Mouse (Mus musculus) adrenal gland, postnatal 0 days (tissue): ENCODE results near the gene Gm15319. TPM values are rescaled to one million over a fixed set of nuclear protein-coding genes. Genes with fewer than 3 reads are reported as not detected.

Source experiments
- polyA plus RNA-seq: library from polyadenylated mRNA; unstranded; fragments of >200 nt; fragmentation: Nextera tagmentation; extraction: Ambion mirVana; gene quantifications from 2 replicates; pipeline ENCODE4 v1.2.1, GENCODE M21; 2015

Gm15319 gene
- polyA plus RNA-seq: not detected in 2 replicates

GRCm38 (mm10) chr8:20363110-20363509 lies at the start of gene Gm15319:
TSS of gene Gm15319 (minus strand) at chr8:20363210.

